Mouse (Mus musculus) CD8-positive naive resting alpha-beta T cell, adult 2 months (primary cell): ENCODE data around the gene Pcsk5.

ENCODE experiments used
- DNase-seq, 2 experiments: peaks; one replicate each; pipeline ENCODE4 v3.0.0; 2022; ENCODE audit warnings: low read depth in 2 of 2, low spot score in 2 of 2

Gene Pcsk5

DNA sequence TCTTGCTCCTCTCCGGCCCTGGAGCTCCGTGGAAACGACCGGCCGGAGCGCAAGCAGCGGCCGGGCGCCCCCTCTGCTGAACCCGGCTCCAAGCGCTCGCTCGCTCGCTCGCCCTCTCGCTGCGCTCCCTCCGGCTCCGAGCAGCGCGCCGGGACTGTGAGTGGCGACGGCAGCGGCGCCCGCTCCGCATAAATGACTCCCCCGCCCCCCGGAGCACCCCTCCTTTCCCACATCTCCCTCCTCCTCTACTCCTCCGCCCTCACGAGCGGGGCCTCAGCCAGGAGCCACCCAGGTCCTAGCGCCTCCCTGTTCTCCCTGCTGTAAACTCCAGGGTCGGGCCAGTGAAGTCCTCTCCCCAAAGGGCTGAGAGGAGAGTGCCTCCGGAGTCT is at the start of gene Pcsk5:
Gene Pcsk5, minus strand, starts transcription at position 162 of the 389 bp plus-strand sequence.
- DNase-seq: no peak

DNA sequence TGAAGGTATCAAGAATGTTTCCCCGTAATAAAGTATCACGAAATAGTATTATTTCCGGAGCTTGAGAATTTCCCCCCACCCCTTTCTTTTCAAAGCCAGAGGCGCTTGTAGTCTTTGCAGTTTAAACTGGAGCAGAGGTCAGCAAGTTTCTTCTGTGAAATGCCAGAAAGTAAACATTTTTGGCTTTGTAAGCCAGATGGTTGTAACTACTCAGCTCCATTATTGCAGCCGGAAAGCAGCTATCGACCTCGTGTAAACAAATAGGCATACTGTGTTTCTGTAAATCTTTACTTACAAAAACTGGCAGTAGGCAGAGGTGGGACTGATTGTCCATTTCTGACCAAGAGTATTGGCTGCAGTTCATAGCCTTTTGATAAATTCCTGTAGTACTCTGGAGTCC is 38.4 kb upstream of the Pcsk5 start:
- no peak for DNase-seq

DNA sequence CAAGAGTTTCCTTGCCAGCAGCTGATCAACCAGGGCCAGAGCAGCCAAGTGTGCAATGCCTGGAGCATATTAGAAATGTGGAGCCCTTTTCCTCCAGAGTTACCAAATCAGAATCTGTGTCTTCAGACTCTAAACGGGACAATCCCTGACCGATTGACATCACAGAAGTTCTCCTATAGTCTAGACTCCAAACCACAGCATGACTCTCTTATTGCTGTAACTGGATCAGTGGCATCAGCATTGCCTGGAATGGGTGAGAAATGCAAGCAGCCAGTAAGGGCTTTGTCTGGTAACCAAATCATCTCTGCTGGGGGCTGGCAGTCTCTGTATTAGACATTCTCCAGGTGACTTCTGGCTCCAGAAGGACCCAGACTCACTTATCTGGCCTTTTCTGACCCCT is 37.0 kb upstream of the Pcsk5 start:
- no peak for DNase-seq

DNA sequence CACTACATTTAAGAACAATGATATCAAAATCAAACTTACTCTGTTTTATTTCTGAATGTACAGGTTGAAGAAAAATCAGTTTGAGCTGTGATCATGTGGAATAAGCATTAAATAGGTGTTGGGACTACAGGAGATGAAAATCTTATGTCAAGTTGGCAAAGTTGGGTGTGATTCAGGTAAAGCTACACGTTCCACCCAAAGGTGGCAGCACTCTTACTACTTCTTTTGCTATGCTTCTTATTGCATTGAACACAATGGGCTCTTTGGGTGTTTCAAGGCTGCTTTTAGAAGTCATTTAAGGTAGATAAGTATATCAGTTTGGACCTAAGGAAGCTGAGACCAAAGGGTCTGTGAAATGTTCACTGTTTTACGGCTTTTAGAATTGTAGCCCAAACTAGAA is 36.3 kb upstream of the Pcsk5 start:
- DNase-seq: no peak

DNA sequence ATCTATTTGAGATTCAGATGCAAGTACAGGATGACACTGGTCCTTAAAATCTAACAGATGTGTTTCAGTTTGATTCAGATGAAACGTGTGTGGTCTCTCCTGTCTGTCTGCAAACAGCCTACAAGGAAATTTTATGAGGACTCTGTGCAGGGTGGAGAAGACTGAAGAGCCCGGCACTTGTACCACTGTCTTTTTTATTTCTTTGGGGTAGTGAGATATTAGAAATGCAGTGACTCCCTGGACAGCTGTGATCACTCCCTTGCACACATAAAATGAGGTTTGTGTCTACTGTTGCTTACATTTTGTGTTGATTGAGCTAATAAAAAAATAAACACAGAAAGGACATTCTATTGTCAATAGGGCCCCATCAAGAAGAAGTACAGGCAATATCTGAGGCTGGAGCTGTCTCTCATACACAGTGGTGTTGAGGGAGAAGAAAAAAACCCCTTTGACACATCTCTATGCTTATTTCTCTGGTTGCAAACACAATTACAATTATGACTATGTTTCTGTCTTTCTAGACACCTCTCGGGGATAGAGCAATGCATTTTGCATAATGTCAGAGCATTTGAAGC is 29.0 kb upstream of the Pcsk5 start:
- DNase-seq: no peak

DNA sequence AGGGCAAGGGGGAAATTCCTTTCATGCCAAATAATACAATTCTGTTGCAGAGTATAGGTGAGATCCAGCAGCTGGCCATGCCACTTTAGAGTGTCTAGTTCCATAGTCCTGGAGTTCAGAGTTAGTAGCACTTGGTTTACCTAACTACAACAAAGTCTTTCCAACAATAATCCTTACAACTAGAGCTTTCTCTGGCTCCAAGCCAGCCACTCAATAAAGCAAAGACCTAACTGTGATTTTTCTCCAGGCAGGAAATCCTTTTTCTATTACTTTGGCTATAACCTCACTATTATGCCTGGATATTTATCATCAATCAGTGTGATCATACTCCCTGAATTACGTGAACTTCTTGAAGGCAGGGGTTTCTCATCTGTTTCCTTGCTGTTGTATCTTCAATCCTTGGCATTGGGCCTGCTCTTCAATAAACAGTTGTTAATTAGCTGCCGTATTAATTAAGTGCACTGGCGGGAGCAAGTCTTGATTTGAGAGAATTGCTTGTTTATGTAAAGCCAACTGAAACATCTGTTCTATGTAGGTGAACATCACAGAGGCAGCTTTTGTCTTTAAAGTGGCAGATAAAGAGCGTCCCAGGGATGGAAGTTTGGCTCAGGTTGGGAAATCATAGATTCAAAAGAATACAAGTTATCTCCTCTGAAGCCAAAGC is 23.1 kb upstream of the Pcsk5 start:
- no peak for DNase-seq

DNA sequence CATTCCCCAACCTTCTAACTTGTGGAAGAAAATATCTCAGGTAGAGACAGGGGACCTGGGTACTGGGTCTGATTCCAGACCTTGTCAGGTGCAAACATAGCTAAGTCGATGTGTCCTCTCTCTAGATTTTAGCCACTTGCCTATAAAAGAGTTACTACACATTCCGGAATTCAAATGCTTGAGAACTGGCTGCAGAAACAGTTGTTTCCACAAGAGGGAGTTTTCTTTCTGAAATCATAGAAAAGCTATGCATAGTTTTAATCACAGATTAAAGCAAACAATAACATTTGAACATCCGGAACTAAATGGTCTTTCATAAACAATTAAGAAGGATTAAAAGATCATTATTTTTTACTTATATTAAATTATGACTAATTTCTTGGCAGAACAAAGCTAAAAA is 19.3 kb upstream of the Pcsk5 start:
- no peak for DNase-seq

DNA sequence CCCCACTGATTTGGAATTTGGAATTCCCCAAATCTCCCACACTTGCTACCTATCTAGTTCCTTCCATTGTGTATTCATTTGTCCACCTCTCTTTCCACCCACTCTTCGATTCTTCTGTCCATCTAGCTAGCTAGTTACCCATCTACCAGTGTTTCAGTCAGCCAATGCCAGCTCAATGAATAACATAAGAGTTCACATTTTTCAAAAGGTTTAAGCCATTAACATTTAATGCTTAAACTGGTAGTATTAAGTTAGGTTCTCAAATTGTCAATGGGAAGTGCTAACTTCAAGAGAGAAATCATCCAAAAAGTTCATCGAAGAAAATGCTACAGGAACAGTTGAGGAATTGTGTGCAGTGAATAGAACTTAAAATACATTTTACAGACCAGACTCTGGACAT is 11.0 kb upstream of the Pcsk5 start:
- no peak for DNase-seq

DNA sequence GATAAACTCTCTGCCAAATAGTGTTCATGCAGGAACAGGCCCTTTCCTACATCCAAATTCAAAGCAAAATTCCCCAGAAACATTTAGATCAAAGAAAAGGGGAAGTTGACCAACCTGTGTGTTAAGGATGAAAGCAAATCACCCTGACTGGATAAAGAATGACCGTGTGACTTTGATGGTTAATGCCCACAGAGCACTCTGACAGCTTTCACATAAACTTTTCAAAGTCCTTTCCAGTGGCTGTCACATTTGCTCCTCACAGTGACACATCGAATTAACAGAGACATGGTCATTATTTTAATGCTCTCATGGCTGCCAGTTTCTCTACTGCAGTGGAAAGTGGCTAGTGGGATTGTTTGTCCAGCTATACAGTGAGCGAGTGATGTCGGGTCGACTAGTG is 8.5 kb upstream of the Pcsk5 start:
- DNase-seq: no peak

DNA sequence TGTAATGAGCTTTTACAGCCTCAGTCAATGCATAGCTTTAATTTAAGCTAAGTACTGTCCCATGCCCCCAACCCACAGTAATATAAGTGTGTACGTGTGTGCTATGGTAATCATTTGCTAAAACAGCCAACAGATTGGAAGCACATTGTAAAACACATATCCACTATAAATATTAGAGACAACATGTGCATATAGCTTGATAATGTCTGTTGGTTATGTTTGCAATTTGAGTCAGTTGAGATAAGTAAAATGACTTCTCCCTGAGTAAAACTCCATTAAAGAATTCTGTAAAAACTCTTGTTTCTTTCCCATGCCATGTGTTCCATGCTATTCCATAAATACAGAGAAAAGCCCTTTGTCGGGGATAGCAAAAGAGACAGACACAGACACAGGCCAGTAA is 4.2 kb upstream of the Pcsk5 start:
- no peak for DNase-seq

DNA sequence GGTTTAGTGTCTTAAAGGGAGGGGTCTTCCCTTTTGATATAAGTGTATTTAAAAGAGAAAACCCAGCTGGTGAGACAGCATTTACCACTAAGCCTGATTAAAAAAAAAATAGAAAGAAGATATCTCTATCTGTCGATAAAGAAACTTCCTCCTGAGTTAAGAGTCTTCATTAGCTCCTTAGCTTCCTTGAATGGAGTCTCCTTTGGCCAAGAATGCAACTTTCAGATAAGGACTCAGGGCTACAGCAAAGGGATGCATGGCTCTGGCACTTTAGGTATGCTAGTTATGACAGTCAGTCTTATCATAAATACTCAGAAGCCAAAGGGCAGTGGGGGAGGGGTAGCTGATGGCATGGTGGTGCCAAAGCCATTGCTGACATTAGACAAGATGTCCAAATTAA is 2.4 kb upstream of the Pcsk5 start:
- DNase-seq: no peak

DNA sequence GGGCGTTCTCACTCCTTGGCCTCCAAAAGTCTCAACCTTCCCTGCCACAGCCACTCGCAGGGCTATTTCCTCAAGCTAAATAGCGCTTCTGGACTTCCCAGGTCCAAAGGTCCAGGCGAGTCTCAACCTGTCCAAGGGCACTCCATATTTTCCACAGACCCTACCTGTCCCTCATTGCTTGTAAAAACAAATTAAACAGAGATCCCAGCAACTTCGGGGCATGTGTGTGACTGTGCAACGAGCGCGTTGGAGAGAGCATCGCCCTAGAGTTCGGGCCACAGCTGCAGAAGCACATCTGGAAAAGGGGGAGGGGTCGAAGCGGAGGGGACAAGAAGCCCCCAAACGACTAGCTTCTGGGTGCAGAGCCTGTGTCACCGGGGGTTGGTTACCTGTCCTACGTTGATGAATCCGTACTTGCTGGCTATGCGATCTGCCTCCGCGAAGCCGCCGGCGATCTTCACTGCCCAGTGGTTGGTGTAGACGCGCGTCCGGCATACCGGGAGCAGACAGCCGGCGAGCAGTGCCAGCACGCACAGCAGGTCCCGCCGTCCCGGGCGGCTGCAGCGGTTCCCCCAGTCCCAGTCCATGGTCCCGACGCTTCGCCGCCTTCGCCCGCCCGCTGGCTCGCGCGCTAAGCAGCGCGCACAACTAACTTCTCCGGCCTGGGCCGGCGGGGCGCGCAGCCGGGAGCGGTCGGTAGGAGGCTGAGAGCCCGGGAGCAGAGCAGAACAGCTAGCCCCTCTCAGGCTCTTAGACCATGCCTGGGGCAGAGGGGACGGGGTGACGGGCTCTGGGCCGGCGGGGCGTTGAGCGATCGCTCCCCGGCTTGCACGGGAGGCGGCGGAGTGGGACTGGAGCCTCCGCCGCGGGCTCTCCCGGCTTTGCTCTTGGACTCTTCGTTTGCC is 614 bp downstream of the Pcsk5 start:
- DNase-seq: no peak

DNA sequence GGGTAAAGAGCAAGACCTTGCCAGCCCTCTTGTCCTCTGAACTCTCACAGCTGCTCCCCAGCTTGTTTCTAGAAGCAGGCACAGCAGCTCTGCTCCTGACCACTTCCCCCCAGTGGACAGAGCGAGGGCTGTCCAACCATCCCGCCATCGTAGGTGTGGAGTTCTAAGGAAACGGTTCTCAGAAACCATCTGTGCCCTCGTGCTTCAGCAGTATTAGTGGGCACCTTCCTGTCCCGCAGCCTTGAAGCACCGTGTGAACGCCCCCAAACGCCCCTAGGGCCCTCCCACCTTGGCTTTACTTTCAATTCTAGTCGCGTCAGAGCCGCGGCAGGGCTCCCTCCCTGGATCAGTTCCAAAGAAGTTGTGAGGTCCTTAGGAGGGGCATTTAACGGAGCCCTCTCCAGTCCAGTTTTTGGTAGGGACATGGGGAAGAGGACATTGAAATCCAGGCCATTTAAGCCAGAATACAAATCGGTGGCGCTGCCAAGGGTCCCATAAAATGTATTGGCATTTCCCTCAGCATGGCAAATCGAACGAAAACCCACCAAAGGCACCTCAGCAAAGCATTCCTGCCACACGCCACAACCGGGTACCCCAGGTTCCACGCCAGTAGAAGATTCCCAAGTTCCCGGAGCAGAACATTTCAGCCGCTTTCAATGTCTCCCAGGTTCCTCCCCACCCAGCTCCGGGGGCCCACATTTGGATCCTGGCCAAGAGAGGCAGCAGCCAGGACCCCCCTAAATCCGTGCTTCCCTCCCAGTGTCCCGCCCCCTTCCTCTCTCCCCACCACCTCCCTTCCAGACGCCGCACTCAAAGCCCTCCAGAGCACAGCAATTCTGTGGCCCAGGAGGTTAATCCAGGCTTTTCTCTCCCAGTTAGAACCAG is 1.5 kb downstream of the Pcsk5 start:
- DNase-seq: no peak

DNA sequence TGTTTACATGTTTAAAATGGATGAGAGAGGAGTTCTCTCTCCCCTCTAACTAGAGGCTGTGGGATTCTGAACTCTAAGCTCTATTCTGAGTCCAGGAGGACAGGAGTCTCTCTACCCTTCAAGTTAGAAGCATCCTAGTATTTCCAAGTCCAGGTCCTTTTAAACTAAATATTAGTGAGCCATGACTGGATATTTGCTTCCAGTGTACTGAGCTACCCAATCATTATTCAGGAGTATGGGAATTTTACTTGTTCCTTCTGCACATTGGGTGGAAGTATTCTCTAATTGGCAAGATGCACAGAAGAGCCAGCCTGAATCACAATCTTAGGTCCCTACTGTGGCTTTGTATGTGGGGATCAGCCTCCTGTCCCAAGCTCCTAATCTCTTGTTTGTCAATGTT is 2.5 kb downstream of the Pcsk5 start:
- DNase-seq: no peak

DNA sequence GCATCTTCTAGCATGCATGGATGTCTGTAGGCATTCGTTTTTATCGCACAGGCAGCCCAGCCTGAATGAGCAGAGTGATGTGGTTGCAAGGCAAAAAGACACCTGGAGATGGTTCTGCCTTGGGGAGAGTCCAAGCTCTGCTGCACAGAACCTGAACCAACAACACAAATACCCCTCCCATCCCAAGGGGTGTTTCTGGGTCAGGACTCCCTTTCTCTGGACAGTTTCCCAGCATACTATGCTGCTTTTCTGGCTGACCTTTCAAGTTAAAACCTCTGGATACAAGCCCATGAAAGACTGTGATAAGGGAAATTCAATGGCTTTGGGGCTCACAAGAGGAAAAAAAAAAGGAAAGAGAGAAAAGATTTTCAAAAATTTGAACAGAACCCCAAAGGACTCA is 6.1 kb downstream of the Pcsk5 start:
- no peak for DNase-seq

DNA sequence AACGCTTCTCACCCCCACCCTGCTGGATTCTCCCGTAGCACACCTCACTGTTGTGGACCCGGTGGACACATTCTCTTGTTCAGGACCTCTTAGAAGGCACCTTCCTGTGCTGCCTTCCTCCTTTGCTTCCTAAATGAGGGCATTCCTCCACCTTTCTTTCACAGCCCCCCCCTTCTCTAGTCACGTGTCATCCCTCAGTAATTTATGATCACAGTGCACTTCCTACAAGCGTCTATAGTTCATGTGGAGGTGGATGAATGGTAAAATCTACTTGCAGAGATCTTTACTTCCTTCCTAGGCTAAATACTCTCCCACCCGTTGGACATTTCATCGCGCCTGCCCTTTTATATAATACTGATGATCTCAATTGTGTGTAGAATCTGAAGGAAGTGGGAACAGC is 9.0 kb downstream of the Pcsk5 start:
- no peak for DNase-seq

DNA sequence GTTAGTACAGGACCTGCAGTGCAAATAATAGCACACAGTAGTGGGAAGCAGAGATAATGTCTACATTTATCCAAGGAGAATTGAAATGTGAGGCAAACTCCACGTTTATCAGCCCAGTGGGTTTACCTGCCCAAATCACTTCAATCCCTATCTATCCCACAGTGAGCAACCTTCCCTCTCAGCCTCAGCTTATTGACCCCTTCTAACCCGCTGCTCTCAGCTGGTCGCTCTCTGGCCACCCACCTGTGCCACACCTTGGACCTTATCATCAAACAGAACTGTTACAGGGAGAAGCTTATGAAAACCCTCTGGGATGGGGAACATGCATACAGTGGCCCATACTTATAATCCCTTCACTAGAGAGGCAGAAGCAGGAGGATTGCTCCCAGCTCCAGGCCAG is 10.7 kb downstream of the Pcsk5 start:
- DNase-seq: no peak

DNA sequence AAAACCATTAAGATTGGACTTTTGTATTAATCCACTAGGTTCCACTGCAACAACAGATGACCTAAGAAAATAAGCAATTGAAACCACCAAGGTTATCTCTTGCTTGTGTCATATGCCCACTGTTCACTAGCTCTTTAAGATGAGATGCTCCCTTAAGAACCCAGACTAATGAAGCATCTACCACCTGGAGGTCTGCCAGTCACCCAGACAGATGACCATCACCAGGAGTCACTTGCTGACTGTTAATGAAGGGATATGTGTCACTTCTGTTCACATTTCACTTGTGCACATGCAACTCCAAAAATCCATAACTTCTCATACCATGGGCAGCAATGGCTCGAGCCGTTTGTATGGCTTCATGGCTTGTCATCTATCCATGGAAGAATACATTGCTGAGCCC is 17.4 kb downstream of the Pcsk5 start:
- no peak for DNase-seq

DNA sequence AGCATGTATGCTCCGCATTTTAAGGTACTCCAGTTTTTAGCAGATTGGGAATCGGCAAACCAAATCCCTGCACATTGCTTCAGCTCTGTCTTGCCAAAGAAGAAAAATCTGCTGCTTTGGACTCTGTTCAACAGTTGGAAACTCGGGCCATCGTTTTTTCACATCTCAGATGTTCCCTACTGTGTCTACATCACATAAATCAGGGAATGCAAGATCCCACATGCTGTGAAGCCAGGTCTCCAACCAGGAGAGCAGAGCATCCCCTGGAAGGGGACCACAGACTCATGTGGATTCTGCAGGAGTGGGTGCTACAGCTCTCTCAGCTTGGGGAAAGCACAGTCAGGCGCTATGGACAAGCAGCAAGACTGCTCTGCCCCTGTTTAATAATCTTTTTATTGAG is 18.4 kb downstream of the Pcsk5 start:
- no peak for DNase-seq

DNA sequence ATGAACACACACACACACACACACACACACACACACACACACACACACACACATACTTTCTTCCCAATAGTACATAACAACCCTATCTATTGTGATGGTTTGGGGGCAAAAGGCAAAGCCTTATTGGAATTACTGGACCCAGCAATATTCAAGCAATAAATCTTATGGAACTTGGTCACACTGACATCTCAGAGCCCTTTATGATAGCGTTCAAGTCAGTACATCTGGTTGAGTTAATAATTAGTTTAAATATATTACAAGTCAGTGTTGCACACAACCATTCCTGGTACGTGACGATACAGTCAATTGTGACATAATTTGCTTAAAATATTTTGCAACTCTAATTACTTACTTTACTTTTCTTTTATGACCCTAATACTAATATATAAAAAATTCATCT is 22.4 kb downstream of the Pcsk5 start:
- no peak for DNase-seq

DNA sequence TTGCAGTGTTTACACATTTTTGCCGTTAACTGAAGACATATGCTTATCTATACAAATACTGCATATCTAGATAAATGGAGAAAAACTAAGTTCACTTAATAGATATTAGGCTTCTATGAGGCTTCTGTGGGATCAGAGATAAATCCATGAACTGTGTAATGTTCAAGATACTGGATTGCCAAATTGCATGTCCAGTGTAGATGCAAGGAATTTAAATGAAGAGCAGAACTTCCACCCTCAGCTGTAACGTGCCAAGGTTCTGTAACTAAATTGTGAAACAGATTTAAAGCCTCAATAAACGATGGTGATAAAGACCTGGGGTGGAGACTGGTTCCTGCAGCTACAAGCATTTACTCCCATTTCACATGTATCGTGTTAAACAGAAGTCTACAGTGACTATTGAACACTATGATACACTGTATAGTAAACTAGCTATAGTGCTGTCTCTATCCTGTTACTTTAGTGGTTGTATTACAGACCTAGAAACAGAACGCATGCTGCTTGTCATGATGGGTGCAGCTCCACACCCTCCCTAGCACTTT is 23.9 kb downstream of the Pcsk5 start:
- no peak for DNase-seq
